Mouse (Mus musculus): Measurements from ENCODE around the gene A530032D15Rik.
"Not testable (repeated sequence)": the region's sequence is repeated elsewhere in the genome, so short reads cannot be mapped to it uniquely, and the experiment has no call there.

A530032D15Rik gene

GRCm38 (mm10) chr1:85034394-85034793, 75.3 kb downstream of the A530032D15Rik start:
- not testable (repeated sequence) for DNase-seq

GRCm38 (mm10) chr1:85033616-85034015, 76.0 kb downstream of the A530032D15Rik start:
- not testable (repeated sequence) for DNase-seq

Measured in liver (tissue).